Mouse (Mus musculus) liver, embryonic 14.5 days (tissue): Measurements from ENCODE around the gene Hacl1.

ENCODE experiments used
- CTCF ChIP-seq: IDR thresholded peaks from 2 replicates; pipeline ENCODE4 v1.5.1; 2016; ENCODE audit warnings: antibody characterized with exemption, low read depth, control low read depth
- EP300 ChIP-seq: IDR thresholded peaks from 2 replicates; pipeline ENCODE4 v1.6.1; 2016; ENCODE audit warnings: antibody characterized with exemption, low read depth

DNA sequence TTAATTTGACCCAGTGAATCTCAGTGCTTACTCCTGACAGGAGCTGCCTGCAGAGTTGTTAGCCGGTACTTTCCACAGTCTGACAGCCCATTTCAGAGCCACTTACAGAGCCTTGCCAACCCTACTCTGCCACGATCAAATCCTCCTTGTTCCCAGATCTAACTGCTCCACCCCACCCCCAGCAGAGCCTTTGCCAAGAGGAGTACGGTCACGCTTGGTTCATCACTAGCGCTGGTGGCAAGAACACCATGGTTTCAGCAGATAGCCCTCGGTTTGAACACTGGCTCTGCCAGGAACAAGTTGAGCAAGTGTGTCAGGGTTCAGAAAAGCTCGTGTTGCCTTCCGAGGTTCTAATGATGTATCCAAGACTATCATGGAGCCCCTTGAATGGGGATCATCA is 54.6 kb downstream of the Hacl1 start:
- TF ChIP-seq CTCF (no peak), EP300 (no peak)
